Mouse (Mus musculus): ENCODE measurements around the gene Enpp1. TPM values are rescaled to one million over a fixed set of nuclear protein-coding genes. Genes with fewer than 3 reads are reported as not detected.

Enpp1 gene
- polyA plus RNA-seq, 2 experiments, result 0.52 to 2.3 TPM

DNA sequence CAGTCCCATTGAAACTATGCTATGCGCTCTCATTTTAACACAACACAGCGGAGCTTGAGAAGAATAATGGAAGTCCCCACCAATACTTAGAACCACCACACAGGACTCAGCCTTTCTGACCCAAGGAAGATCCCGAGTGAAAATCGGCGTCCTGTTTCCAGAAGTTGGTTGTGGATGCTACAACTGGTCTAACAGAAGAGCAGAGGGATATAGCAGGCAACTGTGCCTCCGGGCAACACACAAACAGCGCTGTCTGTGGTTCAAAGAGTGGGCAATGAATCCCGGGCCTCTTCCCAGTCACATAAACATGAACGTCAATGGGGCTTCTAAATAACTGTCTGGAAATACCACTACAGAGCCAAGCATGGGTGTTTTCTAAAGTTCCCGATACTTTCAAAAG lies 888 bp downstream of the Enpp1 start:
- ATAC-seq (ENCODE audit: insufficient read depth), result no peak
- WGBS (ENCODE audit: insufficient replicate concordance), result 24% methylated on average over 10 of the region's 10 CpGs

DNA sequence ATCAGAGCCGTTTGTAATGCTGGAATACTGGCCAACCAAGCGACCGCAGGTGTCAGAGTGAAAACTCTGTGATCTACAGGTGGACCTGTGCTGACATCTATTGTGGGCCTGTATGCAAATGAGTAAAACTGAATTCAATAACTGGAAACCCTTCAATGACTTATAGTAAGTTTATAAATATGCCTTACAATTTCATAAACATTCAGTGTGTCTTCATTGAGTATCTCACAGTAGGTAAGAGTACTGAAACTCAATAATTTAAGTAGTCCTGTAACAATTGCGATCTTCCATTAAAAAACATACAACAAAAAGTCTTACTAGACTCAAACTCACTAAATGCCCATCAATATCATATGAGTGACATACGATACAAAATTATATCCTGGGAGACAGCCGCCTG lies 1.6 kb downstream of the Enpp1 start:
- Histone ChIP-seq H3K27ac (no peak overlapping the region), H3K27me3 (ENCODE audit: control insufficient read depth, insufficient read depth, low read length) (peaks cover 7% of the 10 kb centered on the region), H3K4me3 (ENCODE audit: insufficient read depth in 1 of 2, low read depth in 2 of 2, low read length in 2 of 2) (no peak overlapping the region), H3K9ac (replicated peaks) (no peak overlapping the region), H3K4me2 (ENCODE audit: low read depth) (no peak overlapping the region), H3K36me3 (replicated peaks; ENCODE audit: control insufficient read depth, insufficient read depth, low read depth) (no peaks in the 10 kb centered on the region), H3K4me1 (replicated peaks; ENCODE audit: control insufficient read depth in 2 of 2, insufficient read depth in 2 of 2, low read length in 1 of 2) (no peaks in the 10 kb centered on the region), H3K9me3 (ENCODE audit: control insufficient read depth, low read length) (no peaks in the 10 kb centered on the region)
- WGBS (ENCODE audit: insufficient replicate concordance), result 81% methylated on average over 6 of the region's 6 CpGs
- TF ChIP-seq CTCF (IDR thresholded peaks at IDR 0.05; ENCODE audit: low read depth), result no peak
- DNase-seq (ENCODE audit: low read depth in 3 of 3, low spot score in 3 of 3), result no peak
- ATAC-seq (ENCODE audit: insufficient read depth), result no peak

More for the DNA sequence above, 888 bp downstream of the Enpp1 start:
- H3K9me3 ChIP-seq (ENCODE audit: control insufficient read depth, low read length), result no peaks in the 10 kb centered on the region
- peak overlapping the region; percentile 68 to 69 for H3K4me3 ChIP-seq (ENCODE audit: insufficient read depth in 1 of 2, low read depth in 2 of 2, low read length in 2 of 2)
- peak overlapping the region; percentile 95 for H3K4me2 ChIP-seq (ENCODE audit: low read depth)
- peak overlapping the region; percentile 54; the same call in 1 of the 2 replicates for H3K9ac ChIP-seq (replicated peaks)
- H3K4me1 ChIP-seq (replicated peaks; ENCODE audit: control insufficient read depth in 2 of 2, insufficient read depth in 2 of 2, low read length in 1 of 2), result no peaks in the 10 kb centered on the region
- H3K36me3 ChIP-seq (replicated peaks; ENCODE audit: control insufficient read depth, insufficient read depth, low read depth), result no peaks in the 10 kb centered on the region
- DNase-seq (ENCODE audit: low read depth in 3 of 3, low spot score in 3 of 3), result no peak
- no peak overlapping the region for H3K27ac ChIP-seq
- H3K27me3 ChIP-seq (ENCODE audit: control insufficient read depth, insufficient read depth, low read length), result peaks cover 7% of the 10 kb centered on the region
- TF ChIP-seq CTCF (IDR thresholded peaks at IDR 0.05; ENCODE audit: low read depth) (no peak), EP300 (IDR thresholded peaks at IDR 0.05; ENCODE audit: low read depth) (no peak)

DNA sequence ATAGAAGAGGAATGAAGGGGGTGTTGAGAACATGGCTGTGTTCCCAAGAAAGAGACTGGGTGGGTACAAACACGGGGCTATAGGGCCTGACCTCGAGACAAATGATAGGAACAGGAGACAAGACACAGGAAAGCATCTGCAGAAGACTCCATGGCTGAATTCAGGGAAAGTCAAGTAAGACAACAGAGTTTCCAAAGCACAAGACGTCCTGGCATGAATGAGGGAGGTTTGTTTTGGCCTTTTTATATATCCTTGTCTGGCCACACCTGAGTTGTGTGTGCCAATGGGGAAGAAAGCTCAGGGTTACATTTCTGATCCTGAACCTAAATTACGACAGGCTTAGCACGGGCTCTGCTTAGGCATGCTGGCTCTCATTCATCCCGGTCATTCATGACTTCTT lies 4.2 kb downstream of the Enpp1 start:
- H3K27me3 ChIP-seq (ENCODE audit: control insufficient read depth, insufficient read depth, low read length), result peaks cover 7% of the 10 kb centered on the region
- H3K27ac ChIP-seq, result no peak overlapping the region
- H3K4me2 ChIP-seq (ENCODE audit: low read depth), result no peak overlapping the region
- no peak for ATAC-seq (ENCODE audit: insufficient read depth)
- H3K4me1 ChIP-seq (replicated peaks; ENCODE audit: control insufficient read depth in 2 of 2, insufficient read depth in 2 of 2, low read length in 1 of 2), result no peaks in the 10 kb centered on the region
- 59% methylated on average over 6 of the region's 6 CpGs for WGBS (ENCODE audit: insufficient replicate concordance)
- no peaks in the 10 kb centered on the region for H3K9me3 ChIP-seq (ENCODE audit: control insufficient read depth, low read length)
- TF ChIP-seq CTCF (IDR thresholded peaks at IDR 0.05; ENCODE audit: low read depth) (no peak), EP300 (IDR thresholded peaks at IDR 0.05; ENCODE audit: low read depth) (no peak)
- no peak overlapping the region for H3K9ac ChIP-seq (replicated peaks)
- no peak overlapping the region for H3K4me3 ChIP-seq (ENCODE audit: insufficient read depth in 1 of 2, low read depth in 2 of 2, low read length in 2 of 2)
- no peaks in the 10 kb centered on the region for H3K36me3 ChIP-seq (replicated peaks; ENCODE audit: control insufficient read depth, insufficient read depth, low read depth)
- no peak for DNase-seq (ENCODE audit: low read depth in 3 of 3, low spot score in 3 of 3)

- H3K4me1 ChIP-seq (replicated peaks; ENCODE audit: control insufficient read depth in 2 of 2, insufficient read depth in 2 of 2, low read length in 1 of 2), result no peaks in the 10 kb centered on the region
- H3K4me2 ChIP-seq (ENCODE audit: low read depth), result no peak overlapping the region
- no peak overlapping the region for H3K27ac ChIP-seq
- no peak overlapping the region for H3K9ac ChIP-seq (replicated peaks)
- DNase-seq (ENCODE audit: low read depth in 3 of 3, low spot score in 3 of 3) (no peak), ATAC-seq (ENCODE audit: insufficient read depth) (no peak)
- H3K9me3 ChIP-seq (ENCODE audit: control insufficient read depth, low read length), result no peaks in the 10 kb centered on the region
- peaks cover under 1% of the 10 kb centered on the region for H3K27me3 ChIP-seq (ENCODE audit: control insufficient read depth, insufficient read depth, low read length)
- TF ChIP-seq CTCF (IDR thresholded peaks at IDR 0.05; ENCODE audit: low read depth) (no peak), EP300 (IDR thresholded peaks at IDR 0.05; ENCODE audit: low read depth) (no peak)
- WGBS (ENCODE audit: insufficient replicate concordance), result 65% methylated on average over 2 of the region's 2 CpGs
- H3K36me3 ChIP-seq (replicated peaks; ENCODE audit: control insufficient read depth, insufficient read depth, low read depth), result no peaks in the 10 kb centered on the region
- H3K4me3 ChIP-seq (ENCODE audit: insufficient read depth in 1 of 2, low read depth in 2 of 2, low read length in 2 of 2), result no peak overlapping the region
Observed at GRCm38 (mm10) chr10:24706431-24707140, 5.4 kb downstream of the Enpp1 start.

DNA sequence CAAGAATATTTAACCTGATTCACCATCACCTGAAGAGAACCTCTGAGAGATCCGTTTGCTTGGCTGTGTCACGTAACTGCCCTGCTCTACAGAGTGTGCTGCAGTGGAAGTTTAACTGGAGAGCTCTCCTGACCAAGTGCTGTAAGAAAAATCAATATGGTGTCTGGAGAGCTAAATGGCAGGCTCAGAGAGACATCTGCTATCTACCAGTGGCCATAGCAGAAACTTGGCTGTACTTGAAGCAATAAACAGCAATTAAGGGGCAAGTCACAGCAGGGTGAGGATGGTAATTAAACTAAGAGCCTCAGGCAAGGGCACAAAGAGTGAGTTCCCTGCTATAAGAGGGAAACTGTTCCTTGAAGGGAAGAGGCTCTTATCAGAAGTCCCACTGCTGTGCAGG lies 9.3 kb downstream of the Enpp1 start:
- TF ChIP-seq CTCF (IDR thresholded peaks at IDR 0.05; ENCODE audit: low read depth) (no peak), EP300 (IDR thresholded peaks at IDR 0.05; ENCODE audit: low read depth) (no peak)
- DNase-seq (ENCODE audit: low read depth in 3 of 3, low spot score in 3 of 3) (no peak), ATAC-seq (ENCODE audit: insufficient read depth) (no peak)
- Histone ChIP-seq H3K4me2 (ENCODE audit: low read depth) (no peak overlapping the region), H3K9ac (replicated peaks) (no peak overlapping the region), H3K4me3 (ENCODE audit: insufficient read depth in 1 of 2, low read depth in 2 of 2, low read length in 2 of 2) (no peak overlapping the region), H3K27me3 (ENCODE audit: control insufficient read depth, insufficient read depth, low read length) (no peaks in the 10 kb centered on the region), H3K27ac (no peak overlapping the region), H3K4me1 (replicated peaks; ENCODE audit: control insufficient read depth in 2 of 2, insufficient read depth in 2 of 2, low read length in 1 of 2) (no peaks in the 10 kb centered on the region), H3K9me3 (ENCODE audit: control insufficient read depth, low read length) (no peaks in the 10 kb centered on the region), H3K36me3 (replicated peaks; ENCODE audit: control insufficient read depth, insufficient read depth, low read depth) (no peaks in the 10 kb centered on the region)
- 61% methylated on average over 2 of the region's 2 CpGs for WGBS (ENCODE audit: insufficient replicate concordance)
